Mouse (Mus musculus) cerebellum, adult 11-12 months (tissue): ENCODE measurements at regions not wholly inside any gene's neighbourhood (a gene's known extent, or its start where the extent isn't known, plus 50 kb on each side); places are given as distances from the start of the nearest gene placed in this dataset.
"Not testable (repeated sequence)": the region's sequence is repeated elsewhere in the genome, so short reads cannot be mapped to it uniquely, and the experiment has no call there.

Experiments used
- DNase-seq: peaks from one replicate; pipeline ENCODE4 v3.0.0; 2022

DNA sequence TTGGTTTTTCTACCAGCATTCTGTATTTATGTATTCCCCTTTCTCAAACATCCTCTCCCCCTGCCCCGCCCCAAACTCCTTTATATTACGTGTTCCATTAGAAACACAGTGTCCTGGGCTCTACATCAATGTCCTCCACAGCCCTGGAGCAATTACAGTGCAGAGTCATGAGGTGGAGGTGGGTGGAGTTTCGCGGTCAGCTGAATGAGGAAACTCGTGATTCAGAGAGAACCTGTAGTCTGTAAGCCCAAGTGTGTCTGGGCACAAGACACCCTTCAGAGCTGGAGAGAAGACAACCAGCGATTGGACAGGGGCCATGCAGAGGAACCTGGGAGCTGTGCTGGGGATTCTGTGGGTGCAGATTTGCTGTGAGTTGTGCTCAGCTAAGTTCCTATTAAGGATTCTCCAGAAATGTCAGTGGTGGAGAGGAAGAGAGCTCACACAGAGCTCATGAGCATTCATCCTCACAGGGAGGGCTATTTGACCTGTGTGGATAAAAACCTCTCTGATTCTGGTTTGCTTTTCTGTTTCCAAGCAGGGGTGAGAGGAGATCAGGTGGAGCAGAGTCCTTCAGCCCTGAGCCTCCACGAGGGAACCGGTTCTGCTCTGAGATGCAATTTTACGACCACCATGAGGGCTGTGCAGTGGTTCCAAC, 570.4 kb downstream of the Dad1 start:
- DNase-seq: not testable (repeated sequence)

DNA sequence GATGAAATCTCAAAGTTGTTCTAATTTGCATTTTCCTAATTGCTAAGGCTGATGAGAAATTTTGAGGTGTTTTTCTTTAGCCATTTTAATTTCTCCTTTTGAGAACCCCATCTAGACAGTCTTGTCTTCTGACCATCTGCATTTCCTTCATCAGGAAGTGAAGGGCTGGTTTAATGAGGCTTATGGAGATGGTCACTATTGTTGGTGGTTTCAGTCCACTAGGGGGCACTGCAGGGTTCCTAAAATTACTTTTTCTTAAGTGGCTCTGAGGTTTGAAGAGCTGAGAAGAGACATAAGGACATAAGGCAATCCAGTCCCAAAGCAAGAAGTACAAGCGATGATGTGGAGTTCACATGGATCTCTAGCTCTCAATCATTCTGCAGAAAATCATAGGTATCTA, 571.2 kb downstream of the Dad1 start:
- not testable (repeated sequence) for DNase-seq

- not testable (repeated sequence) for DNase-seq
Measured at GRCm38 (mm10) chr14:53681320-53681719, 572.6 kb downstream of the Dad1 start.

GRCm38 (mm10) chr14:53665681-53666080, 588.2 kb downstream of the Dad1 start:
- not testable (repeated sequence) for DNase-seq

DNA sequence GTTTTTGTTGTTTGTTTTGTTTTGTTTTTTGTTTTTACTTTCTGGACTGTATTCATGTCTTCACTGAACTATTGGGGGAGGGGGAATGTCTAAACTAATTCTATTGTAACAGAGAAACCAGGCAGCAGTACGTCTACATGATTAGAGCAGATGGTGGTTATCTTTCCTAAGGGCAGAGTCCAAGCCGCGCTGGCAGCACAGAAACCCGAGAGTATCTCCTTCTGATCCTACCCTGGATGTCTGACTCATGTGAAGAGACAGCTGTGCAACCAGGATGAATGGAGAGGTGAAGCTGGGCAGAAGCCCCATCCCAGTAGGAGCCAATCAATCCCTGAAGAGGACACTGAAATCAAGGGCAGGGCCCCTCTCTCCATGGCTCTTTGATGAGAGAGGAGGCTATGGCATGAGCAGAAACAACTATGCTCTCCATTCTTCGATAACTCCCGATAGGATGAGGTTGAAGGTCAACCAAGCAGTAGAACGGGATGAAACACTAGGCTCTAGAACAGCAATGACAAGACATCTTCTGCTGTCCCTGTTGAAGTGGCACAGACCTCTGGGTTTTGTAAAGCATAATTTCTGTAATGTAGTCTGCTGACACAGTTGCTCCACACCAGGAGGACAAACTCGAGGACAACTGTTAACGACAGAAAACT, 591.1 kb downstream of the Dad1 start:
- DNase-seq: not testable (repeated sequence)

DNA sequence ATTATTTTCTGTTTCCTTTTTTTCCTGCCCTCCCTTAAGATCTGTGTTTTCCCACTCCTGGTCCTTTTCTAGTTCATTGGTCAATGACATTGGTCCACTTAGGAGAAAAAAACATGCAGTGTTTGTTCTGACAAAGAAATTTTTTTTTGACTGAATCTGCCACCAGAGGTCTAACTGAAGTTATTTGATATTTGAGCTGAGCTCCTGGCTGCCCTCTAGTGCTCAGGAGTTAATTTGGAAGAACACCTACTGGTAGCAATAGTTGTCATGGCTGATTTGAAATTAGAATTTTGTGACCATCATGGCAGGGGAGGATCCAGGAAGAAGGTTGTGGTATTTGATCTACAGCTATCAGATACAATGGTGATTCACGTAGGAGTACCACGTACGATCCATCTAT, 599.2 kb downstream of the Dad1 start:
- DNase-seq: not testable (repeated sequence)

- DNase-seq: not testable (repeated sequence)
Measured at GRCm38 (mm10) chr14:53651061-53651460, 602.8 kb downstream of the Dad1 start.

- not testable (repeated sequence) for DNase-seq
Measured at GRCm38 (mm10) chr14:53649189-53649588, 604.7 kb downstream of the Dad1 start.

DNA sequence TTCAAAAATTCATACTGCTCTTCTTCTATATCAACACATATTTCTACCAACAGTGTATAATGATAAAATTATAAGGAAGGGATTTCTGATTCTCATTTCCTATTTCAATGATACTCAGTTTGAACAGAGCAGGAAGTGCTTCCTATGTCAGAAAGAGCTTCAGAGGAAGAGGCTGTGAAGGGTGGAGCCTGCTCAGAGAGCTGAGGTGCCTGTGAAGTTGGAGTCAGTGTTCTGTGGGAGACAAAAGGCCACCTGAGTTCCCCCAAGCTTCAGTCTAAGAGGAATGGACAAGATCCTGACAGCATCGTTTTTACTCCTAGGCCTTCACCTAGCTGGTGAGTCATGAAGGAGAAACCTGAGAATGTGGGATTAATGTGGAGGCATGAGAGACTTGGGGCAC, 613.5 kb downstream of the Dad1 start:
- DNase-seq: not testable (repeated sequence)

DNA sequence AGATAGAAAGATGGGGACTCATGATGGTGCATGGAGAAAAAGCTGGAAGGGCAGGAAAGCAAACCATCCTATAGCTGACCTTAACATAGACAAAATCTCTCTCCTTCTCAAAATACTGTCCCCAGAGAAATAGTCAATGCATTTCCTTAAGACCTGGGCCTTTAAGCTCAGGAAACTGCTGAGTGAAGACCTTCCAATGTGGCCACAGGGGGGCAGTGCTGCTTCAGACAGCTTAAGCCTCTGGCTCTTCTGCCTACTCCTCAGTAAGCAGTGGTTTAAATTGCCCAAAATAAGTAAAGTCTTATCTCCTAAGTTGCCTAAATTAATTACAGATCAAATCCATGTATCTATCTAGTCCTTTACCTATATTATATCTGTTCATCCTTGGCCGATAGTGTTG, 616.2 kb downstream of the Dad1 start:
- not testable (repeated sequence) for DNase-seq

DNA sequence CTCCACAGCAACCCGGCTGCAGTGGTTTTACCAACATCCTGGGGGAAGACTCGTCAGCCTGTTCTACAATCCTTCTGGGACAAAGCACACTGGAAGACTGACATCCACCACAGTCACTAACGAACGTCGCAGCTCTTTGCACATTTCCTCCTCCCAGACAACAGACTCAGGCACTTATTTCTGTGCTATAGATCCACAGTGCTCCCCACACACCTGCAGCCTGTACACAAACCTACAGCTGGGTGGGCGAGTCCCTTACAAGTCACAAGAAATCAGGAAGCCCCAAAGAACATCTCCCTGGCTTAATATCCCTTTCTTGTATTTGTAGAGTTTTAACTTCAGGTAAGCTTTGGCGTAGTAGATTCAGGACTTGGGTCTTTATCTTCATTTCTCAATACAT, 618.7 kb downstream of the Dad1 start:
- DNase-seq: not testable (repeated sequence)

DNA sequence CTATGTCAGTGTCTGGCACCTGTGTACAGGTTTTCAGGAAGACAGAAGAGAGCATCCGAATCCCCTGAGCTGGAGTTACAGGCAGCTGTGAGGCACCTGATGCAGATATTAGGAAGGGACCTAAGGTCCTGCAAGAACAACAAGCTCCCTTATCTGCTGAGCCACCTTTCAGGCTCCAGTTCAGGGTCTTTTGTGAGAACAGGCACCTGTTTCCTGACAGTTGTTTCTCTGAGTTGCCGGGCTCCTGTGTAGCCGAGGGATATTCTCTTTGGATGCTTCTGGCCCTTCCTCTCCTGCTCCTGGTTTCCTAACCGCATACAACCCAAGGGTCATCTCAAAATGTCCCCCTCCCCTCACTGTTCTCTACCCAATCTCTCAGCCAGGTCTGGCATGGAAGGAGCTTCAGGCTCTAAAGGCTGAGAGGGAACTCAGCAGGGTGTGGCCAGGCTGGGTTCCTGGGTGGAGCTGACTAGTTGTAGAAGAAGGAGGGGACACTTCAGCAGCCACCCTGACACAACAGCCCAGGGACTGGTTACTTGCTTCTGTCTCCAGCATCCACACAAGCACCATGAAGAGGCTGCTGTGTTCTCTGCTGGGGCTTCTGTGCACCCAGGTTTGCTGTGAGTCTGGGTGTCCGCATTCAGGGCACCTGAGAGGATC, 619.5 kb downstream of the Dad1 start:
- DNase-seq: not testable (repeated sequence)

DNA sequence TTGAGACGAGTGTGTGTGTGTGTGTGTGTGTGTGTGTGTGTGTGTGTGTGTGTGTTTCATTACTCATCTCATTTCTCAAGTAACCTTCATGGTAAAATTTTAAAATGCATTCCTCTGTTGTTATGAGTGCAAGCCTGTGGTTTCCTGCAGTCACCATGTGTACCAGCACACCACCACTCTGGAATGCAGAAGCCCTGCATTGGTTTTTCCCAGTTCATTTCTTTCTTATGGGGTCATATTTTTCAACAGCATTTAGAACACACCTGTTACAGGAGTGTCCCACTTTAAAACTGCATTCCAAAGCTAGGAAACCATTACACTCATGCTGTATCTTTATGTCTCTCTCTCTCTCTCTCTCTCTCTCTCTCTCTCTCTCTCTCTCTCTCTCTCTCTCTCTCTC, 620.2 kb downstream of the Dad1 start:
- DNase-seq: not testable (repeated sequence)

DNA sequence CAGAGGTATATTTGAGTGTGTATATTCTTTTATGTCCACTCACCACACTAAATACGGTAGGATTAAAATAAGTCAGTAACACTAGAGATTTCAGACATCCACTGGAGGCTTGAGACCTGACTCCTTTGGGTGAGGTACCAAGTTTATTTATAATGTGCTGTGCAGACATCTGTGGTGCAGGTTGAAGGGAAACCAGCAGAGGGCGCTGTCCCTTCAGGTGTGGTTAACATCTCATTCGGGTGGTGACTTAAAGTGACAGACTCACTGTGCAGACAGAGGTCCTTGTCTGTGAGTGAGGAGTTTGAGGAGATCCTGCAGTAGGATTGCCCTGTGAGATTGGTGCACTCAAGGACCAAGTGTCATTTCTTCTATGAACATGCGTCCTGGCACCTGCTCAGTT, 632.5 kb downstream of the Dad1 start:
- not testable (repeated sequence) for DNase-seq

GRCm38 (mm10) chr14:53616061-53616460, 637.8 kb downstream of the Dad1 start:
- not testable (repeated sequence) for DNase-seq

- no peak for DNase-seq
Measured at GRCm38 (mm10) chr14:53614341-53614740, 639.6 kb downstream of the Dad1 start.

DNA sequence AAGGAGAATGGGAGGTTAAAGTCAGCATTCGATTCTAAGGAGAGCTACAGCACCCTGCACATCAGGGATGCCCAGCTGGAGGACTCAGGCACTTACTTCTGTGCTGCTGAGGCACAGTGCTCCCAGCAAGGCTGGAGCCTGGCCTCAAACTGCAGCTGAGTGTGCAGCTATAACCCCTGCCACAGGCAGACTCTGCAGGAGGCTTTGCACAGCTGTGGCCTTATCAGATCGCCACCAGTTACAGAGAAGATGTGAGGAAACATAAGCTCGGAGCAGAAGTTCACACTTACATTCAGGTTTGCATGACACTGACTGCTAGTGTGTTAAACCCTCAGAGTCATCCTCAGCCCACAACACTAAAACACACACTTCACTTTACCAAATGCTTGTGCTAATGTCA, 654.6 kb downstream of the Dad1 start:
- not testable (repeated sequence) for DNase-seq

GRCm38 (mm10) chr14:53597287-53597686, 656.6 kb downstream of the Dad1 start:
- not testable (repeated sequence) for DNase-seq

DNA sequence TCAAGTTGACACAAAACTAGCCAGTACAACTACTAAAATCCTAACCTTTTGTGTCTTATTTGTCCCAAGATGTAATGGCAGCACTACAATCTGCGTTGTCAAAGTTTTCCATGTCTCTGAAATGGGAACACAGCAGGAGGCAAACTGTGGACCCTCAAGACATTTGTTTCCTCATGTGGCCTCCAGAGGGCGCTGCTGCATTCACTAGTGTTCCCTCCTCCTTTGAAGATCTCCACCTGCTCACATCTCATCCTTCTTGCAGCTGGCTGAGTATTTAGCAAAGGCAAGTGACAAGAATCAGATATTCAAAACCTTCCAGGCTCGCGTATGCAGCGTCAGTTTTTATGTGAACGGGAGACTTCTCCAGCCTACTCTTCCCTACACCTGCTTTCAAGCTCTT, 663.3 kb downstream of the Dad1 start:
- DNase-seq: not testable (repeated sequence)

DNA sequence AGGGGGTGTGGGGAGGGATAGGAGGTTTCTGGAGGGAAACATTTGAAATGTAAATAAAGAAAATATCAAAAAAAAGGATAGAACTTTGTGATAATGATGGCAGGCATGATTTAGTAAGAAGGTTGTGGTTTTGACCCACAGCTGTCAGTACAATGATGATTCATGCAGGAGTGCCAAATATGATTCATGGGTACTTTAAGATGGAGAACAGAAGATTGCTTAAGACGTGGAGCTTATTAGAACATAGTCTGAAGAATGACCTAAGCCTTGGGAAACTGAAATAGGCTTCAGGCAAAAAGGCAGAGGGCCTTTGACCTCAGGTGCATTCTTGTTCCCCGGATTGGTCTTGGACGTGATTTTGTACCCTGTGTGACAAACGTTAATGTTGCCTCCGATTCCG, 671.4 kb downstream of the Dad1 start:
- DNase-seq: not testable (repeated sequence)

DNA sequence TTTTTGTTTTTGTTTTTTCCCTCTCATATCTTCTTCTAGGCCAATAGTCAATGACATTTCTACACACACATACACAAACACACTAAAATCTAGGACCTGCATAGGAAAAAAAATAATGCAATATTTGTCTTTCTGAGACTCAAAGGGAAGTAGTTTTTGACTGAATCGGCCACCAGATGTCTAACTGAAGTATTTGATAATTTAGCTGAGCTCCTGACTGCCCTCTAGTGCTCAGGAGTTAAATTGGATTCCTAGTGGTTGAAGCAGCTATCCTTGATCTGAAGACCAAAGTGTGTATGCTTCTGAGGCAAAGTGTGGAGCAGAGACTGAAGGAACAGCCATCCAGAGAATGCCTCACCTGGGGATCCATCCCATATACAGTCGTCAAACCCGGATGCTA, 672.2 kb downstream of the Dad1 start:
- not testable (repeated sequence) for DNase-seq

- DNase-seq: not testable (repeated sequence)
Measured at GRCm38 (mm10) chr14:53576927-53577326, 677.0 kb downstream of the Dad1 start.

DNA sequence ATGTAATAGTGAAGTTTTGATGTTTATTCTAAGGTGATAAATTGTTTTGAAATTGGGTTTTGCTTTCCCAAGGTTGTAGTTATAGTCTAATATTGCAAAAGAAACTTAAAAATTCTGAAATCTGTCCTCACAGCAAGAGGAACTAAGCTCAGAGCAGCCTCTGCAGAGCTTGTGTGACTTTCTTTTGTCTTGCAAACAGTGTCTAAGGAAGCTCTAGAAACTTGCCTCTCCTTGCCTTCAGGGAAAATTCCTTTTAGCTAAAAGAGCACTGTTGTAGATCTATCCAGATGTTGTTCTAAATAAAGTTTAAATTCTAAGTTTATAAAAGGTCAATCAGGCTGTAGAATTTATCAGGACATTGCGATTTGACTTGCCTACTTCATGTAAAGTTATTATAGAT, 681.2 kb downstream of the Dad1 start:
- not testable (repeated sequence) for DNase-seq

DNA sequence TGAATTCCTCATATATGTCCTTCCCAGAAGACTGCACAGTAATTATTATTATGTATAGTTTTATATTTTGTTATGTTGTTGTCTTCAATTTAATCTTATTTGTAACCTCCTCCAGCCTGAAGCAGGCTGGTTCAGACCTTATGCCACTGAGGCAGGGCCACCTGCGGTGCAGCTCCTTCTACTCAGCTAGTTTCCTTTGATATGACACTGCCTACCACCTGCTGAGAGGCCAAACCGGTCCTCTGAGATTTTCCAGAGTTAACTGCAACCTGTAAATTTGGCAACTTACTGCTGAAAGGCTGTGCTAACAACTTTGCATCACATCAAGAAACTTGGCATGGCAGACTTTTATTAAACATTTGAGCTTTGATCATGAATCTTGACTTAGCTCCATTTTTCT, 691.3 kb downstream of the Dad1 start:
- DNase-seq: no peak
